Mouse (Mus musculus) naive thymus-derived CD4-positive, alpha-beta T cell, adult 5 months (primary cell): ENCODE results near the gene Prr23a2. TPM values are rescaled to one million over a fixed set of nuclear protein-coding genes. Genes with fewer than 3 reads are reported as not detected.

Source experiments
- polyA plus RNA-seq: library from polyadenylated mRNA; unstranded; fragments of 100-300 nt; shearing (Covaris generic); gene quantifications from one replicate; pipeline ENCODE4 v1.2.1, GENCODE M21; 2017

The Prr23a2 gene
- polyA plus RNA-seq: not detected

DNA sequence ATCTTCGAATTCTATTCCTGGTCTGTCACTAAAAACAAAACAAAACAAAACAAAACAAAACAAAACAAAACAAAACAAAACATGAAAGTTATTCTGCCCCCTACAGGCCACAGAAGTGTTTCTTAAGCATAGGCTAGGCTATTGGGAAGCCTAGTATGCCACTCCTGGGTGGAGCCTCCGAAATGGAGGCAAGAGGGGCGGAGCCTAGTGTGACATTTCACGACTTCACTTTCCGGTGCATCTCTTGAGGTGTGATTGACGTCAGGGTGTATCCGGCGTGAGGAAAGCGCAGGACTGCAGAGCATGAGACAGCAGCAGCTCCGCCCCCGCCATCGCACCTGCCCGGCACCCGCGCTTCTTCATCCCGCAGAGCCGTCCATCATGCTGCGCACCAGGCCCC lies at the start of gene Prr23a2:
Gene Prr23a2, plus strand, starts transcription at position 285 of the 400 bp plus-strand sequence.

DNA sequence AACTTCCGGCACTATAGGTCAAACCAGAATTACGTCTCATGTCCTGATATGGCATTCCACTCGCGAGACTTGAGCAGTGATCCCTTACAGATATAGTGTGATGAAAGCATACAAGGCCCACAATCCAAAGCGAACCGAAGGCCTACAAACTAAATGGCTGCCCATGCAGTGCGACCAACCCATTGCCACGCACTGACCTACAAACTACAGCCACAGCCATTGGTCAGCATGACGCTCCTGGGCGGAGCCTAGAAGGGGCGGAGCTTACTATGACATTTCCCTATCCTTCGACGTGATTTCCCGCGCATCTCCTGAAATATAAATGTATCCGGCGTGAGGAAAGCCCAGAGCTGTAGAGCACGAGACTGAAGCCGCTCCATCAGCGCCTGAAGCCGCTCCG lies 14.2 kb upstream of the Prr23a2 start, which contains the start of gene Prr23a1:
Gene Prr23a1, plus strand, starts transcription at position 387 of the 400 bp plus-strand sequence.

DNA sequence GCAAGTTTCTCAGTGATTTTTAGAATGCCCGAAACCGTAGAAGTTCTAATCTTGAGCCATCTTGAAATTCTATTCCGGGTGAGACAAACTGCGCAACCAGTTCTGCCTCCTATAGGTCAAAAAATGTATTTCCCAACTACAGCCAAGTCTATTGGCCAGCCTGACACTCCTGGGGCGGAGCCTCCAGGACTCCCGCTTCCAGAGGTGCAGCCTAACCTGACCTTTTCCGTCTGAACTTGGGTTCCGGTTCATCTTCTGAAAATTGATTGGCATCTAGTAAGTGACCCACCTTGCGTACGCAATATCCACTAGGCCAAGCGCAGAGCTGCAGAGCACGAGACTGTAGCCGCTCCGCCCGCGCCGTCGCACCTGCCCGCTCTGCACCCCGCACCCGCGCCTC lies 8.3 kb downstream of the Prr23a2 start, which contains the start of gene Prr23a3:
Gene Prr23a3, plus strand, starts transcription at position 197 of the 400 bp plus-strand sequence.

DNA sequence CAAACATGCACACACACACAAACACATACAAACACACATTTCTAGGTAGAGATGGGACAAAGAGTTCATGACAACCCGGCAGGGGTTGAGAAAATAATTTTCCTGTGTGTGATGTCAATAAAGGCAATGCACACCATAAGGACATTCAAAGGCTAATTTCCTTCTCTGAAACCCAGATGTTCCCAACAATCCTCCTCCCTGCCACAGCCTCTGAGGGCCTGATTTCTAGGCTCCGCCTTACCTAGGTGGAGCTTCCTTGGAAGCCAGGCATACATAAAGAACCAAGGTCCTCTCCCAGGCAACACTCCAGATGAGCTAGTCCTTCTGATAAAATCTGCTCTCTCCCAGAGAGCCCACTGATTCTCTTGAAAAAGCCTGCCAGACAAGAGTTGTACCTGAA lies 46.5 kb downstream of the Prr23a2 start, which contains the start of gene 7420426K07Rik:
Gene 7420426K07Rik, plus strand, starts transcription at position 301 of the 400 bp plus-strand sequence.

Other genes with a start within 250 kb of the Prr23a2 start
- gene Prr23a1, start 14.0 kb upstream of the Prr23a2 start, polyA plus RNA-seq: not detected
- gene Prr23a3, start 8.3 kb downstream of the Prr23a2 start, polyA plus RNA-seq: not detected
- not detected for gene 7420426K07Rik, start 46.6 kb downstream of the Prr23a2 start, polyA plus RNA-seq
- gene Foxl2, start 98.8 kb downstream of the Prr23a2 start, polyA plus RNA-seq: not detected
- 51.2 TPM for gene Faim, start 129.9 kb downstream of the Prr23a2 start, polyA plus RNA-seq
- gene Gm1123, start 179.2 kb downstream of the Prr23a2 start, polyA plus RNA-seq: 0.37 TPM